Mouse (Mus musculus): Measurements from ENCODE around the gene Eif2b3.

DNA sequence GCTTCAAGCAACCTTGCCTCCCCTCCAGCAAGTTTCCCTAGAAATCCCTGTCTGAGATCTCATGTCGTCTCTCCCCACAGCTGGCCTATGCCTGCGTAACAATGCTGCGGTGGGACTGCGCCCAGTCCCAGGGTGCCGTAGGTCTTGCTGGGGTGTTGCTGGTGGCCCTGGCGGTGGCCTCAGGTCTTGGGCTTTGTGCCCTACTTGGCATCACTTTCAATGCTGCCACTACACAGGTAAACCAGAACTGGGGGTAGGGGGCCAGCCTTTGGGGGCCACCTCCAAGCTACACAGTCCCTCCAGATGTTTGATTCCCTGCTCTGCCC is 89.3 kb downstream of the Eif2b3 start:
- TF ChIP-seq CTCF (IDR thresholded peaks at IDR 0.05; ENCODE audit: low read depth) (no peak), EP300 (optimal IDR thresholded peaks at IDR 0.05) (no peak)
